Comparison of ENCODE assay signal across 19 mouse cellular contexts in genomic region chr2:59231514-59231913, GRCm38 (mm10).
DNase-seq lines count a peak whose midpoint lies in the region; ATAC-seq and TF ChIP-seq lines count a peak whose summit lies in the region.
"Had no signal": no experiment of that assay in that cellular context is flagged by ENCODE, and none has a peak within 500 bp of the region (broad histone marks: within the 10 kb centered on the region; RNA-seq: fewer than 3 reads in every experiment).

No protein-coding gene starts in this region.

- no peak for DNase-seq in liver, postnatal 0 days
- peak; percentile 96 for DNase-seq in R1 (ENCODE audit: low read depth, low spot score)
- peak; percentile 6 for DNase-seq in forelimb bud, embryonic 11.5 days (ENCODE audit: low read depth, low spot score)
- peak; percentile 7 for DNase-seq in skeletal muscle tissue, adult 2 months (ENCODE audit: low read depth, low spot score)
- no peak for DNase-seq in layer of hippocampus, adult 2 months (ENCODE audit: low spot score in 2 of 2)
- no peak for DNase-seq in forebrain, postnatal 0 days
- DNase-seq: adrenal gland, postnatal 36 days; cerebellum, postnatal 10 days; gastrocnemius, postnatal 36 days; heart, postnatal 10 days; kidney, adult 11 months; kidney, postnatal 25 days; thymus, postnatal 14 days had no signal

- H3K4me1 ChIP-seq in liver, postnatal 0 days (ENCODE audit: insufficient read depth) = peaks cover 9% of the 10 kb centered on the region
- H3K4me1 ChIP-seq in liver, embryonic 12.5 days = no peaks in the 10 kb centered on the region
- H3K4me1 ChIP-seq in forebrain, postnatal 0 days (ENCODE audit: insufficient read depth) = no peaks in the 10 kb centered on the region
- H3K4me1 ChIP-seq: hindbrain, embryonic 15.5 days had no signal

- 45% methylated on average over 5 of the region's 5 CpGs for WGBS in liver, postnatal 0 days (ENCODE audit: insufficient replicate concordance)
- 58% methylated on average over 5 of the region's 5 CpGs for WGBS in liver, embryonic 12.5 days (ENCODE audit: insufficient replicate concordance)
- WGBS in forebrain, postnatal 0 days = 97% methylated on average over 5 of the region's 5 CpGs

- no peaks in the 10 kb centered on the region for H3K9me3 ChIP-seq in liver, postnatal 0 days (ENCODE audit: low read length)
- H3K9me3 ChIP-seq in liver, embryonic 12.5 days (replicated peaks) = no peaks in the 10 kb centered on the region
- no peaks in the 10 kb centered on the region for H3K9me3 ChIP-seq in forebrain, postnatal 0 days (ENCODE audit: low read length)
- H3K9me3 ChIP-seq: forebrain, embryonic 12.5 days; hindbrain, embryonic 15.5 days; midbrain, embryonic 12.5 days had no signal

- no peaks in the 10 kb centered on the region; the same call in 1 of the 2 replicates for H3K36me3 ChIP-seq in liver, postnatal 0 days (replicated peaks; ENCODE audit: insufficient read depth, low read length)
- 0 out of 2 replicates have a peak, but pooled peaks cover 6% of the 10 kb centered on the region for H3K36me3 ChIP-seq in liver, embryonic 12.5 days
- no peaks in the 10 kb centered on the region for H3K36me3 ChIP-seq in forebrain, postnatal 0 days (ENCODE audit: insufficient read depth)
- H3K36me3 ChIP-seq: forebrain, embryonic 12.5 days; hindbrain, embryonic 15.5 days had no signal

- ATAC-seq in liver, postnatal 0 days = peak; percentile 30; the same call in 1 of the 2 replicates
- ATAC-seq in liver, embryonic 12.5 days = no peak
- ATAC-seq in forebrain, postnatal 0 days = no peak
- ATAC-seq: CD4-positive, CD25-positive, alpha-beta regulatory T cell, adult 4 months had no signal

- H3K9ac ChIP-seq in liver, postnatal 0 days (replicated peaks) = no peak overlapping the region
- no peak overlapping the region for H3K9ac ChIP-seq in liver, embryonic 12.5 days
- H3K9ac ChIP-seq in forebrain, postnatal 0 days = no peak overlapping the region
- H3K9ac ChIP-seq: forebrain, embryonic 12.5 days; hindbrain, embryonic 15.5 days; midbrain, embryonic 12.5 days had no signal

- no peak overlapping the region for H3K27ac ChIP-seq in liver, postnatal 0 days (ENCODE audit: low read depth)
- no peak overlapping the region for H3K27ac ChIP-seq in liver, embryonic 12.5 days
- H3K27ac ChIP-seq in layer of hippocampus, adult 2 months = no peak overlapping the region
- H3K27ac ChIP-seq in forebrain, postnatal 0 days (ENCODE audit: low read depth, low read length) = no peak overlapping the region
- H3K27ac ChIP-seq: forebrain, embryonic 12.5 days; hindbrain, embryonic 15.5 days; midbrain, embryonic 12.5 days had no signal

- no peaks in the 10 kb centered on the region for H3K27me3 ChIP-seq in liver, postnatal 0 days (ENCODE audit: insufficient read depth, low read length)
- no peaks in the 10 kb centered on the region for H3K27me3 ChIP-seq in liver, embryonic 12.5 days (replicated peaks)
- H3K27me3 ChIP-seq in forebrain, postnatal 0 days (ENCODE audit: insufficient read depth, low read length) = no peaks in the 10 kb centered on the region
- H3K27me3 ChIP-seq: forebrain, embryonic 12.5 days; hindbrain, embryonic 15.5 days; midbrain, embryonic 12.5 days had no signal

- no peak overlapping the region for H3K4me2 ChIP-seq in liver, postnatal 0 days (ENCODE audit: low read depth, low read length)
- H3K4me2 ChIP-seq in liver, embryonic 12.5 days = no peak overlapping the region
- no peak overlapping the region for H3K4me2 ChIP-seq in forebrain, postnatal 0 days (ENCODE audit: low read depth)
- H3K4me2 ChIP-seq: forebrain, embryonic 12.5 days; hindbrain, embryonic 15.5 days; midbrain, embryonic 12.5 days had no signal

- H3K4me3 ChIP-seq in liver, postnatal 0 days (ENCODE audit: low read depth, low read length) = no peak overlapping the region
- no peak overlapping the region for H3K4me3 ChIP-seq in liver, embryonic 12.5 days
- H3K4me3 ChIP-seq in layer of hippocampus, adult 2 months = no peak overlapping the region
- no peak overlapping the region for H3K4me3 ChIP-seq in forebrain, postnatal 0 days (ENCODE audit: low read depth, low read length)
- H3K4me3 ChIP-seq: forebrain, embryonic 12.5 days; hindbrain, embryonic 15.5 days; midbrain, embryonic 12.5 days; myocyte had no signal

- no peak for TF ChIP-seq CTCF in liver, postnatal 0 days (IDR thresholded peaks at IDR 0.05; ENCODE audit: low read depth)
- TF ChIP-seq CTCF in layer of hippocampus, adult 2 months (conservative IDR thresholded peaks at IDR 0.05) = no peak
- no peak for TF ChIP-seq CTCF in forebrain, postnatal 0 days (IDR thresholded peaks at IDR 0.05; ENCODE audit: low read depth)

- TF ChIP-seq EP300 in liver, postnatal 0 days (IDR thresholded peaks at IDR 0.05; ENCODE audit: low read depth) = no peak

Comparison
In these comparisons a context has a peak if more than half of its experiments do, and no peak if none do; other contexts are left out.
1. DNase-seq: peak in R1 (single experiment), forelimb bud, embryonic 11.5 days (single experiment) and skeletal muscle tissue, adult 2 months (single experiment); none in liver, postnatal 0 days (single experiment), layer of hippocampus, adult 2 months (0 of 2) and forebrain, postnatal 0 days (single experiment).